Mouse (Mus musculus) liver, embryonic 14.5 days (tissue): ENCODE results near the gene Tmem233.

ENCODE experiments used
- CTCF ChIP-seq: IDR thresholded peaks from 2 replicates; pipeline ENCODE4 v1.5.1; 2016; ENCODE audit warnings: antibody characterized with exemption, low read depth, control low read depth
- EP300 ChIP-seq: IDR thresholded peaks from 2 replicates; pipeline ENCODE4 v1.6.1; 2016; ENCODE audit warnings: antibody characterized with exemption, low read depth

GRCm38 (mm10) chr5:116052171-116052570, 30.9 kb downstream of the Tmem233 start:
- TF ChIP-seq CTCF: no peak
- TF ChIP-seq EP300: no peak
